Mouse (Mus musculus): ENCODE data around the gene Gm44596.

- TF ChIP-seq GATA1 (IDR thresholded peaks at IDR 0.05; ENCODE audit: borderline replicate concordance, low read length) = no peak
- TF ChIP-seq FLI1 (IDR thresholded peaks at IDR 0.05; ENCODE audit: low read length) = no peak
Measured at GRCm38 (mm10) chr6:128447063-128447462, 71.8 kb downstream of the Gm44596 start.

All from megakaryocyte, embryonic 14.5 days (primary cell).